Mouse (Mus musculus): ENCODE measurements at regions not wholly inside any gene's neighbourhood (a gene's known extent, or its start where the extent isn't known, plus 50 kb on each side); places are given as distances from the start of the nearest gene placed in this dataset.

DNA sequence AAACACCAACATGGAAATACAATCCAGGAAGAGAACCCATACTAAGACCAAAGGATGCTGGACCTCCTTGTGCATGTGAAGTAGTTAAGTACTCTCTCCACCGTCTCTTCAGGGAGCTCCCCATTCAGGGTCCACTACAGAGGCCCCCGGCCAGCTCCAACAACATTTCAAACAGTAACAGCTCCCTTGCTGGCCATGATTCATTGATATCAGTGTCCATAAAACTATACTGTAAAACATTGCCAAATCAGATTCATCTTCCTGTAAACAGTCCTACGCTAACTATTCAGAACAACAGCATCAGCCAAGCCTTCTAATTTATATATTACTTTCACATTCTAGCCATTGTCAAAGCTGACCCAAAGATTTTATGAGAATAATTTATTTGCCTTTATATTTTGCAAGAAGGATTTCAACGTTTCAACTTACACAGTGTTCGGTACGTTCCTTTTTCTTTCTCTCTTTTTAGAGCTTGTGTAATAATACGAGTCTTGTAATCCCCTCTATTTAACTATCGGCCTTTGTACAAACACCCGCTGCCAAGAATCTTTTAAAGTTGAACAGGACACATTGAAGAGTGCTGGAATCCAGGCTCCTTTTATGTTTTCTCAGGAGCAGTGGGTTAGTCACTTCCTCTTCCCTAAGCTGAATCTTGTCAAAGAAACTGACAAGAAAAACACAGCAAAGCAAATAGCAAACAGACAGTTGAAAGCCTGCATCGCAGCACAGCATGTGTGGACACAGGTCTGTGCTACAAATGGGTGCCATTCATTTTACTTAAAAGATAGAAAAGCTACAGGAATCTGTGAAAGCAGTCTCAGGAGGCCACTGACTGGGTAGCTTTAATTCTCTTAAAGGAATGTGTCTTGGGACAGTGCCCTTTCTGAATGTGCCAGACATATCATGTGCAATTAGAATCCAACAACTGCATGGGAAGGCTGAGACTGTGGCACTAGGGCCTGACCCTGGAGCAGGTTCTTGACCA lies 531.4 kb upstream of the Adamts16 start:
- no peak for TF ChIP-seq CTCF (IDR thresholded peaks at IDR 0.05; ENCODE audit: extremely low read depth, insufficient read depth, insufficient read length, insufficient replicate concordance)
- no peak for TF ChIP-seq POLR2A (IDR thresholded peaks at IDR 0.05; ENCODE audit: low read depth, low read length)

All from spleen, adult 2 months (tissue).